Mouse (Mus musculus) frontal cortex, adult (tissue): ENCODE data around the gene Cox6b1.

Source experiments
- ATAC-seq: cut with Nextera tagmentation; 2 replicates; pipeline ENCODE4 v1.9.2; 2017; ENCODE audit warnings: mild to moderate bottlenecking, moderate library complexity, mixed read lengths; ENCODE audit not compliant: low TSS enrichment

The Cox6b1 gene

DNA sequence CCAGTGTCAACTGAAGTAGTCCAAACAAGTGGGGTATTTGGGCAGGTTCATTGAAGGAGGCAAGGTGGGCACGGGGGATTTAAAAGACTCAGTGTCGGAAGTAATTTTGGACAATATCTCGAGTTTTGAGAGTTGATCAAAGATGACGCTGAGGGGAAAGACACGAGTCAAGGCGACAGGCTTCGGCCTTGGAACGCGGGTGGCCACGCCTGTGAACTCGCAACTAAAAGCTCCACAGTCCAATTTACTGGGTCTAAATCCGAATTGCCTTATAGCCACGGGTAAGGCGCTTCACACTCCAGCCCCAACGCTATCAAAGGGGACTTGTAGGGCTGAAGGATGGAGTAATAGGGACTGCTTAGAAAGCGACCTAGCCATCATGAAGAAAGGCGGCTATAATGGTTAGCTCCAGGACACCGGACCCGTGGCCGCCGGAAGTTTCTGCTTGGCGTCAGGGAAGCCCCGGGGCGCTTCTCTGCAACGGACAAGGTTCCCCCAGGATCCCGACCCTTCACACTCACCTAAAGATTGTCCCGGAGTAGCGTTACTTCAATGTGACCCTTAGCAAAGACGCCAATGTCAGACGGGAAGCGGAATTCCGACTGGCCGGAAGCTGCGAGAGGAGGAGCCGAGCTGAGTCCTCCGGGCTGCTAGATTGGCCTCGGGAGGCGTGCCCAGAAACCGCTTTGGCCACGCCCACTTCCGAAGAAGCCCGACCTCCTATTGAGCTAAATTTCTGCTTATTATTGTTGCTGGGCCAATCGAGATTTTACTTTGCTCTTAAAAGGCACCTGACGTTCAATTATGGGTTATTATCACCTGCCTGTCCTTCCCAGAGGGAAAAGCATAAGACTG lies at the start of gene Cox6b1:
Gene Cox6b1 (minus strand): TSS at position 622 of the 855 bp plus-strand sequence.
- peak; percentile 97 for ATAC-seq

DNA sequence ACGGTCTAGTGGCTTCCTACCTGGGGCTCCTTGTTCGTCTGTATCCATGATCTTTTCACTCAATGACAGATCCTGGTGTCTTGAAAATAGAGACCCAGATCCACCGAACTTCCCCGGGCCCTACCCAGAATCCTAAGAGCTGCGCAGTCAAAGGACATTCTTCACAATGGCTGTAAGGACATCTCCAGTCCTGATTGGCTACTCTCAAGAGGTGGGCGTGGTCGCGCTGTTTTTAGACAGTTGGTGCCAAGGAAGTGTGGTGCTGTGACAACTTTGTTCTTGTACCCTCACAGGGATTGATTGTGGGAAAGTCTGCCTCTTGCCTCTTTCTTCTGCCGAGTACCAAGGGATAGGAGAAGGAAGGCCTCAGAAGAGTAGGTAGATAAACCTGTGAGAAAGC lies 45.5 kb upstream of the Cox6b1 start, which contains the start of gene Pmis2:
Gene Pmis2 (minus strand): TSS at position 126 of the 400 bp plus-strand sequence.
- ATAC-seq = no peak

DNA sequence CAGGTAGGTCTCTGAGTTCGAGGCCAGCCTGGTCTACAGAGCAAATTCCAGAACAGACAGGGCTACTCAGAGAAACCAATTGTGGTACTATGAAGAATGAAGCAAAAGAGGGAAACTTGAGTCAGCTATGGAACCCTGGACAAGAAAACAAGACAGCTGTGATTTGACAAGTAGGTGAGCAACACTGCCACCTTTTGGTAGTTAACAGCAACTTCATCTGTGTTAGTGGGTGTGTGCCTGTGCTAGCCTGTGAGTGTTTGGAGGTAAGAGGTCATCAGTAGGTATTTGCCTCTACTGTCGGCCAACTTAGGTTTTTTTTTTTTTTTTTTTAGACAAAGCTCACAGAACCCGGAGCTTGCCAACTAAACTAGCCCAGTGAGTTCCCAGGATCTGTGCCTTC lies 43.3 kb upstream of the Cox6b1 start:
- no peak for ATAC-seq

DNA sequence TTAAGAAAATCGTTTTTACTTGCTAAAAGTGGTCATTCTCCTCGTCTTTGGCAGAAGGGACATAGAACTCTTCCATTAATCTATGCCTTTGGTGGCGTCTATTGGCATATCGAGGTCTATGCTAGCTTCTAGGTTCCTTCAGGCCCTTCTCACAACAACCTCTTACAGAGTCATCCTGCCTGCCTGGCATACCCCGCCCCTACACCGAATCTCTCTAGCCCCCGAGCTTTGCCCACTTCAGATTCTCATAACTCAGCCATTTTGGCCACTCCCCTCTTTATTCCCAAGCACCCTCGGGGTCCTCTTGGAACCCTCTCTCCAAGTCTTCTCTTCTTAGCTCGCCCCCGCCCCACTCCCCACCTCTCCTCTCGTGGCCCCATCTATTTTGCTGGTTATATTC lies 39.4 kb upstream of the Cox6b1 start:
- ATAC-seq = no peak; the same call in 1 of the 2 replicates

DNA sequence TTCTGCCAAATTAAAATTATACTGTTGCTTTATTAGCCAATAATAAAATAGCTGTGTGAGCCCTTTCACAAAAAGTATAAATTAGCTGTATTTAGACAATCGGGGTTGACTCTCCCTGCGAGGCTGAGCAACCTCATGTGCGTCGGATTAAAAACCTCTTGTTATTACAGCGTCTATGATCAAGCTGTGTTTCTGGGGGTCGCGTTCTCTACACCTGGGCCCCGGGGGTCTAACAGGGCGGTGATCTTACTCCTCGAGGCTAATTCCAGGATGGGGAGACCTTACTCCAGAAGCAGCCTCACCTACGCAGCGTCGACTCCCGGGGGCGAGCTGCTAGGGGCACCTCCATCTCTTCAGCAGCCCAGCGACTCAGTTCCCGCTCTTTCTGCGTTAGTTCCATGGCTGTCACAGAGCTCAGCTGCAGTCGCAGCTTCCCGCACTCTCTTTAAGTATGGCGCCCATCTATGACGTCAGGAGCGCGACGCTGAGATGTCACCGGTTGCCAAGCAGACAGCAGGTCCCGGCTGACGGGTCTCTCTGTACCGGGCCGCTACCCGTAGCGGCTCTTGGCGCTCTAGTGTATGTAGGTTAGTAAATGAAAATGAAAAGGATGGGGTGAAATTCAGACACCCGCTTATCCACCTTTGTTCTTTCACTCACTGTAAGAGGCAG lies 38.7 kb upstream of the Cox6b1 start, which contains the start of gene Haus5:
Gene Haus5 (minus strand): TSS at position 466 of the 672 bp plus-strand sequence.
- peak; percentile 90 for ATAC-seq

DNA sequence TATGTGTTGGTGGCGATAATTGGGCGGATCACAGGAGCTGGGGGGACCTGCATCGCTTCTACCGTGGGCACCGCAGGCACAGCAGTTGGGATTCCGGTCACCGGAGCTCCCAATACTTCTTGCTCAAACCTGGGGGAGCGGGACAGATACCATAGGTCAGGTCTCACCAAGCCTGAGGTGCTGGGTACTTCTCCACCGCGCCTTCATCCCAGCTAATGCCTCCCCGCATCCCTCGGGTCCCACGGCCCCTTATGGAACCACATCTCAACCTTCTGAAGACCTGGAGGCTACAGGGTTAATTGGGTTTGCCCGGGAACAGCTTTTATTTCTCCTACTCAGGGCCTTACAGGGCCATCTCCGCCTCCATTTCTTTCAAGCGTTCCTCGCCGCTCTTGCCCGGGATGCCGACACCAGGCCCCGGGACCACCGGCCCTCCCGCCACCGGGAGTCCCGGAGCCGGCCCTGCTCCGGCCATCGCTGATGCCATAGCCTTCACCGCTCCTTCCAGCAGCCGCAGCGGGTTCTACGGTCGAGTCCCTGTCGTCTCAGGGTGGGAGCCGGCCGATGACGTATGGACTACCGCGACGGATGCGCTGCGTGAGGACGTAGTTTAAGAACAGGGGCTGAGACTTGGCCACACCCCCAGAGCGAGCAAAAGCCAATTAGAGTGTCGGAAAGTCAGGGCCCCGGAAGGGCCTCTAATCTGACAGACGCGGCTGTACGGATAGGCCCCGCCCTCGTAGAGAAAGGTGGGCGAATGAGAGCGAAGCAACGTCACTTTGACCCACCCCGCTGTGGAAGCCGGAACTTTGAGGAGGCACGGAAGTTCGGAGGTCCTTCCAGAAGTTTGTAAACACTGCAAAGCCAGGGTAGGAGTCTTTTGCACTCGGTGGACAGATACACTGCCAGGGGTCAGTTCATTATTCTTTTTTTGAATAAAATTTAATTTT lies 23.9 kb upstream of the Cox6b1 start, which contains the start of gene Rbm42:
Gene Rbm42 (minus strand): TSS at position 727 of the 950 bp plus-strand sequence.
- peak; percentile 100 for ATAC-seq

DNA sequence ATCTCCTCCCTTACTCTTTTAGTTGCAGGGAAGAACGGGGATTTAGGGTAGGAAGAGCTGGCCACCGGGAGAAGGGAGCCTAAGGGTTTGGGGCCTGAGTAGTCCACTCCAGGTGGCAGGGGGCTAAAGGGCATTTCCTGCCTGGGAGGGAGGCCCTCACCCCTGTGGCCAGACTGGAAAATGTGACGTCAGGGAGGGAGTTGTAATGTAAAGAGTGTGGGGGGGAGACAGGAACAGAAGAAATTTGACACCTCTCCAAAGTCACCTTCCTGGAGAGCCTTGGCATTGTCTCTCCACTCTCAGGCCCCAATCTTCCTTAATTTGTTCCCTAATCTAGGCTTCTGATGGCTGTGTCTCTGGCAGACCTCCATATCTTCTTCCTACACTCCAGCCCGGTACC lies 13.1 kb upstream of the Cox6b1 start:
- no peak for ATAC-seq

DNA sequence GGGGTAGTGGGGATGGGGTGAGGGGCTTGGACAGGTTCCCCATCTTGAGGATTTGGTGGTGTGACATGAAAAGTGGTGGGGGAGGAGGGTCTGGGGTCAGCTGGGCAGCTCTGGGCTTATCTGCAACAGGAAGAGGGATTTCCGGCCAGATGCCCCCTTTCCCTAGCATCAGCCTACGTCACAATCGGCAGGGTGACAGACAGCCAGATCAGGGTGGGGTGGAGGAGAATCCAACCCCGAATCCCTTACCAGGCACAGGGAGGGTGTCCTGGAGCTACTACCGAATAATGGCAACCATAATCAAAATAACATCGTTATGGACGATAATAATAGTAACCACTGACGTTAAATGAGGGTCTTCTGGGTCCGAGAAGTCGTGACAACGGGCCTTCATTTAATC lies 10.4 kb upstream of the Cox6b1 start:
- ATAC-seq = no peak

DNA sequence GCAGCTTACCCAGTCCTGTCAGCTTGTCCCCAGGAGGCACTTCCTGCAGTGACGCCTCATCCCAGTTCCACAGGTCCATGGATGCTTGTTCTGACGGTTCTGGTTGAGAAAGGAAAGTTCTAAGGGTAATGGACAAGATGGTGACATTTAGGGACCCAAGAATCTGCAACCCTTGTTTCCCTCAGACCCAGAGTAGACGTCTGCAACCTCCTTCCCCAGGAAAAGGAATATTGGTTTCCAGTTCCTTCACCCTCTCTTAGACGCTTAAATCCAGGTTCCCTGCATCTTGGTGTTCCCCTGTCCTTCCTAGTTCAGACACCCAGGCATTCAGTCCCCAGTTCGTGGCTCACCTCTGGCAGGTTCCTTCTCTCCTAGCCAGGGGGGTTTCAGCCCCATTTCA lies 9.8 kb upstream of the Cox6b1 start, which contains the start of gene Etv2:
Gene Etv2 (minus strand): TSS at position 101 of the 400 bp plus-strand sequence.
- ATAC-seq = no peak

DNA sequence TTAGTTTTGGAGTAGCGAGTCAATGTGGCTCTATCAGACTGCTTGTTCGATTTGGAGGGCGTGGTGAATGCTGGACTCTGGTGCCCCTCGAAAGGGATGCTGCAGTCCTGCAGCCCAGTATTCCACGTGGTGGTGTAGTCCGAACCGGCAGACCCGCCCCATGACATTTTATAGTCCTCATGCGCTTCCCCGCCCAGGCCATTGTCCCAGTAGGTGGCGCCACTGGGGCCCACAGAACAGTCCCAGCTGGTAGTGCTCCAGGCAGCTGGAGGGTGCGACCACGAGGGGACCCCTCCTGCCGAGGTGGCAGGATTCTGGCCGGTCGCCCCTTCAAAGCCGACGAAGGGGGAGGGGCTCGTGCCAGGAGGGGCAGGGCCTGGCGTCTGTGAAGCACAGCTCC lies 8.7 kb upstream of the Cox6b1 start:
- no peak for ATAC-seq

DNA sequence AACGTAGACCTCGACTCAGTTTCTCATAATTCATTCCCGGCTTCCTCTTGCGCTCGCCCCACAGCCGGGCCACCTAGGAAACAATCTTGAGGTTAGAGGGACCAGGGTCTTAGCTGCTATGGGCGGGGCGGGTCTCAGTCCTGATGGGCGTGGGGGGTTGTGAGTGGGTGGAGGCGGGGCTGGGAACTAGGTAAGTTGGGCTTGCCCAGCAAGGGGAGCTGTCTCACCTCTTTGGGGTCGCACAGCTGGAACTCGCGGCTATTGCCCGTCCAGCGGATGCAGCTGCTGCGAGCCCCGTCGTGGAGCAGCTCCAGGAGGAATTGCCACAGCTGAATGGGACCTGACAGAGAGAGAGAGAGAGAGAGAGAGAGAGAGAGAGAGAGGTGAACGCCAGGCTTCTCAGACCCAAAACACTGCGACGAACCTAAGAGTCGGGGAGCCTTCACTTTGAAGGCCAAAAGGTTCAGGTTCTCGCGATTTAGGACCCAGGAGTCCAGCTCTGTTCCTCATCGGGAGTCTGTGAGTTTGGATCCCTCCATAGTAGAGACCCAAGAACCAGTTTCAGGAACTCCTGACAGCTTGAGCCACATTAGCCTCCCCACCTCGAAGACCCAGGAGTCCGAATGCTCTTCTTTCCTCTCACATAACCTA lies 7.9 kb upstream of the Cox6b1 start:
- no peak for ATAC-seq

DNA sequence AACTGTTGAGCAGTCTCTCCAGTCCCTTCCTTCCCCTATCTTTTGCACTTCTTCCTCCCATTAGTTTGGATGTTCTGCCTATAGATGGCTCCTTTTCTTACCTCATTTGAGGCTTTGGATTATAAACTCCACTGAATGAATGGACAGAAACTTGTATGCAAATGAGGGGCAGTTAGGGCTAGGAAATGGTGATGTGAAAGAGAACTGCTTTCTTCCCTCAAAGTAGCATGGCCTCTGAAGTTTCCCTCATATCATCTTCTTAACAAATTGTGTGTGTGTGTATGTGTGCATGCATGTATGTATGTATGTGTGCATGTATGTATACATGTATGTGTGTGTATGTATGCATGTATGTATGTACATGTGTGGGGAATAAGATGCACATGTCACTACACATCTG lies 3.1 kb upstream of the Cox6b1 start:
- no peak for ATAC-seq

DNA sequence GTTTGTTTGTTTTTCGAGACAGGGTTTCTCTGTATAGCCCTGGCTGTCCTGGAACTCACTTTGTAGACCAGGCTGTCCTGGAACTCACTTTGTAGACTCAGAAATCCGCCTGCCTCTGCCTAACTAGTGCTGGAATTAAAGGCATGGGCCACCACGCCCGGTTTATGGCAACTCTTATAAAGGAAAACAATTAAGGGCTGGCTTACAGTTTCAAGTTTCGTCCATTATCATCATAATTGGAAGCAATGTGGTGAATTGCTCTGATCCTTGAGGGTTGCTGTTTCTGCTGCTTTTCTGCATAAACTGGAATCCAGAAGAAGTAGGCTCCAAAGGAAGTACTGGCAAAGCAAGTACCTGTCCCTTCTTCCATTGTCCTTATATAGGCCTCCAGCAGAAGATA lies 696 bp upstream of the Cox6b1 start:
- no peak for ATAC-seq

DNA sequence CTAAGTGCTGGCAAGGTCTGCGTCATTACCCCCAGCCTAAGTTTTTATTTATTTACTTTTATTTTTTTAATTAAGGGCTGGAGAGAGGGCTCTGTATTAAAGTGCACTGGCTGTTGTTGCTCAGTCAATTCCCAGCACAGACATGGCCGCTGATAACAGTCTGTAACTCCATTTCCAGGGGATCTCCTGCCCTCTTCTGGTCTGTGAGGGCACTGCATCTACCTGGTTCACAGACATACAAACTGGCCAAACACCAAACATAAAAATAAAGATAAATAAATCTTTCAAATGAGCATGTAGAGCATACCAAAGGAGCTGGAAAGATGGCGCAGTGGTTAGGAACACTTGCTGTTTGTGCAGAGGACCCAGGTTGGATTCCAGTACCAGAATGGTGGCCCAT lies 6.7 kb downstream of the Cox6b1 start:
- ATAC-seq = no peak

DNA sequence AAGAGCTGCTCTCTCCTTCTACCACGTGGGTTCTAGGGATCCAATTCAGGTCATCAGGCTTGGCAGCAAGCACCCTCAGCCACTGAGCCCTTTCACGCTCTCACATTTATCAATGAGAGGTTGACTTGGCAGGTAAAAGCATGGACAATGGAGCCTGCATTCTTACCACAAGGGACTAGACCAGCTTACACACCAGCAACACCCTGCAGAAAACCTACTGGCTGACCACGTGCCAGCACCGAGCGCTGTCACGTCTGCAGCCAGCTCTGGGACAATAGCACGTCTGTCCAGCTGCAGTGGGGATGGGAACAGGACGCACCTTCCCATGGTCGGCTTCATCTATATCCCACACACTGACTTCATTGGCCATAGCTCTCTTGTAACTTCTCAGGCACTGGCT lies 7.3 kb downstream of the Cox6b1 start:
- ATAC-seq = no peak

DNA sequence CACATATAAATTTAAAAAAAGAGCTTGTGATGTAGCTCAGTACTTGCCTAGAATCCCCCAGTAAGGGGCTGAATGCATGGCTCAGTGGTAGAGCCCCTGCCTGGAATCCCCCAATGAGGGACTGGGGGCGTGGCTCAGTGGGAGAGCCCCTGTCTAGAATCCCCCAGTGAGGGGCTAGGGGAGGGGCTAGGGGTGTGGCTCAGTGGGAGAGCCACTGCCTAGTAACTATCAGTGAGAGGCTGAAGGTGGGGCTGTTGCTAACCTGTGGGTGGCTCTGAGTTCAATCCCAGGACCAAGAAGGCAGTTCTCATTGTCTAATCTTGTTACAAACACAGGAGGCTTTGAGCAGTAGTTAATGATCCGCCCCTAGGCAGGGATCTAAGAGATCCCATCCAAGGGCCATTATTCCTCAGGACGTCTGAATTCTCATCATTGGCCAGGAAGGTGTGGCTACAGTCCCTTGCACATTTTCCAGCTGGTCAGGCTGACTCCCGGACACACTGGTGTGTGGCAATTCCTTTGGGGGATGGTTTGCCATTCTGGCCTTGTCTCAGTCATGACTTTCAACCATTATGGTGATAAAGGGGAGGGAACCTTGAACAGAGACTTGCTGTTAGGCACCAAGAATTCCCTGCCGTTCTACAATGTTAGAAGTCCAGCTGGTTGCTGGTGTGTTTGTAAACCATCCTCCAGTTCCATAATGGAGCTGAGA lies 10.7 kb downstream of the Cox6b1 start:
- ATAC-seq = no peak

DNA sequence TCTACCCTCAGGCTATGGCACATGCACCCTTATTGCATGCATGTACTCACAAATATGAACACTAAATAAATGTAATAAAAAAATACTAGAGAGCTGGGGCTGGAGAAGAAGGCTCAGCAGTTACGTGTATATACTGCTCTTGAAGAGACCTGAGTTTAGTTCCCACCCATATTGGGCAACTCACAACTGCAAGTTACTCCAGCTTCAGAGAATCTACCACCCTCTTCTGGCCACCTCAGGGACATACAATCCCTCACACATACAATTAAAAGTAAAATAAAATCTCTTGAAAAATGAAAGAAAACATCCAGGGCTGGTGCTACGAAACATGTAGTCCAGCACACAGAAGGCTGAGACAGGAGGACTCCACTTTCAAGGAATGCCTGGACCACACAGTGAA lies 11.5 kb downstream of the Cox6b1 start:
- no peak for ATAC-seq

DNA sequence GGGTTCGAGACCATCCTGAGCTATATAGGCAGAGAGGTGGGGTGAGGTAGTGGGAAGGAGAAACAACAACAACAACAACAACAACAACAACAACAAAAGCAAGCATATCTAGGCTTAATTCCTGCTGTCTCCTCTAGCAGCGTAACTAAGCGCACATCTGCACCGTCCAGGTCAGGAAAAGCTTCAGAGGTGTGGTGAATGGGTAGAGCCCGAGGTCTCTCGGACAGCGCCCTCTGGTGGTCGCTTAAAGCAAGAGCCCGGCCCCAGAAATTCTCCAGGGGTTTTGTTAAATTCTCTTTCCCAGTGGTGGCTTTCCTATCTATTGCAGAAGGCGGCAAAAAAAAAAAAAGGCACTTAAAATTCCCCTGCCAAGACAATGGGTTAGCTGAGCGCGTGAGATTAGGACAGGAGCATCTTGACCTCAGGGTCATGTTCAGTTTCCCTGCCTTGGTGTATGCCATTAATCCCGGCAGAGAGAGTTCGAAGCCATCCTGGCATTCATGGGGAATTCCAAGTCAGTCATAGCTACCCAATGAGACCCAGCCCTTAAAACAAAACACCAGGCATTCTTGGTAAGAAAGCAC lies 12.3 kb downstream of the Cox6b1 start:
- no peak for ATAC-seq

DNA sequence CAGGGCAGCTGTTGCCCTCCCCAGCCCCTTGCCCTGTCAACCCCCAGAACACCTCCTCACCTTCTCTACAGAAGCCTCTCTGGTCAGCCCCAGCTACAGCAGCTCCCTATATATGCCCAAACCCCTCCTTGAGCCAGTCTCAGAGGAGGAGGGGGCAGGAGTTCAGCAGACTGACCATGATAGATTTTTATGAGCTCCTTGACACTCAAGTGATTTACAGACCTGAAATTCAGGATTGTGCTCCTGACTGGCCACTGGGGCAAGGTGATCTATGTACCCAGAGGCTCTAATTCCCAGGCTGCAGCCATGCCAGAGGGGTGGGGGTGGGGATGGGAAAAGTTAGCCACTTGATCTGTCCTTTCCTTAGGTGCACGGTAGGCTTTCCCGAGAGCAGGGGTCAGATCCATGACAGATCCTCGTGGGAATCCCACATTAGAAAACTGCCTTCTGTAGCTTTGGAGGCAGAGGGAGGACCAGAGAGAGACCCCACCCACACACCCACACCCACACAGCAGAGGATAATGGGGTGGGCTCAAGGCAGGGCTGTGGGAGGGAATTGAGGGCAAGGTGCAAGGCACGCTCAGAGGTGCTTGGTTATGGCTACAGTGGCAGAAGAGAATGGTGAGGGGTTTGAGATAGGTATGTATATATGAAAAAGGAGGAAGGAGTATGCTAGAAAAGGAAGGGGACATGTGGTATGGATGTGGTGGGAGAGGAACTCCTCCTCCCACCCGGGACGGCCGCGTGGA lies 13.1 kb downstream of the Cox6b1 start, which contains the start of gene Upk1a:
Gene Upk1a (minus strand): TSS at position 194 of the 749 bp plus-strand sequence.
- no peak for ATAC-seq
